Mouse (Mus musculus) kidney, adult 2 months (tissue): ENCODE results near the gene Dnajc13.

ENCODE experiments used
- CTCF ChIP-seq: fragments of 200-500 bp; conservative IDR thresholded peaks from 2 replicates; pipeline ENCODE4 v1.5.1; 2011; ENCODE audit warnings: low read depth, mild to moderate bottlenecking, control low read depth, low read length, moderate library complexity, mixed read lengths; ENCODE audit not compliant: insufficient read depth, insufficient read length
- POLR2A ChIP-seq: fragments of 200-500 bp; IDR thresholded peaks from one replicate; pipeline ENCODE4 v1.6.1; 2011; ENCODE audit warnings: low read depth, low read length, control low read depth

- TF ChIP-seq POLR2A = no peak
- no peak for TF ChIP-seq CTCF
Observed at GRCm38 (mm10) chr9:104275084-104275785, 12.5 kb upstream of the Dnajc13 start.
